Mouse (Mus musculus): ENCODE data around the gene Cttnbp2nl.

The Cttnbp2nl gene

GRCm38 (mm10) chr3:105058627-105059513 is 5.9 kb upstream of the Cttnbp2nl start:
- DNase-seq (ENCODE audit: low spot score in 2 of 2) = peak; percentile 88 to 90

GRCm38 (mm10) chr3:105055666-105056065 is 2.7 kb upstream of the Cttnbp2nl start:
- no peak for DNase-seq (ENCODE audit: low spot score in 2 of 2)

DNA sequence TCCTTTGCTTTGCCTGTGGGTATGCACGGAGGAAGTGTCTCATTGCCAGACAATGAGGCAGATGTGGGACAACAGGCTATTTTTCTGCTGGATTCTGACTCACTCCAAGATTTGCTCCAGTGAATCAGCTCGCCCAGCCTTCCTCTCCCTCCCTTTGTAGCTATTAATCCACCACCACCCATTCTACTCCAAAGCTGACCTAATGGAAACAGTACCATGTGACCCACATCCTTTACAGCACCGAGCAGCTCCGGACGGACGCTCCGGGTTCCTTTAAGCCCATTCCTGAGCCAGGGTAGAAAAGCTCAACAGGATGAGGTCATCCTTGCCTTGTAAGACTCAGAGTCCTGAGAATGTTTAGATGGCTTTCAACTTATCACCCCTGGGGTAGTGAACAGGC is 2.0 kb upstream of the Cttnbp2nl start:
- DNase-seq (ENCODE audit: low spot score in 2 of 2) = no peak

- DNase-seq (ENCODE audit: low spot score in 2 of 2) = no peak
These were observed 704 bp upstream of the Cttnbp2nl start for GRCm38 (mm10) chr3:105053698-105054001.

DNA sequence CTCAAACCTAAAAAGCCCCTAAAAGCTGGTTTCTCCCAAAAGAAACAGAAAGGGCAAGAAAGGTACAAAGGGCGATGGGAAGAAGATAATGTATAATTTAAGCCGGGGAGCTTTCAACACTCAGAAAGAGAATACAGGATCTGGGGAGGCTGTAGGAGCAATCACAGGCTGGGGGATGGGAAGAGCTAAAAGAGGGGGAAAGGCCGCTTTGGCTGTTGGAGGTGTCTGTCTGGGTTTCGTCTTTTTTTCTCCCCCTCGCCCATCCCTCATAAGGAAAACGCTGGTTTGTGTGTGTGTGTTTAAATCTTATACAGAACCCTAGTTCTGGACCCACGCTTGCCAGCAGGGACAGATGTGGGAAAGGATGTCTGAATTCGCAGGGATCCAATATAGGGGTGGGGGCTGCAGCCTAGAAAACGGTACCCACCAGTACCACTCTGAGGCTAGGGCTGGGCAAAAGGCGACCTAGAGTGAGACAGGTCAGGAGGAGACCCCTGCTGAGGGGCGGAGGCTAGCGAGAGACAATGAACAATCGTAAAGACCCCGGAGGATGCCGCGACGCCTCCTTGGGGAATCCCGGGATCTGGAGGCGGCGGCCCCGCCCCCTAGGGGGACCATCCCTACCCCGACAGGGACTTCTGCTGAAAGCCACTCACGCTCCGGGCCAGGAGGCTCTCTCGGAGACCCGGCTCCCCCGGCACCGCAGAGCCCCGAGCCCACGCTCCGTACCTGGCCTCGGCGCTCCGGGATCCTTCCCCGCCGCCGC is 592 bp downstream of the Cttnbp2nl start:
- DNase-seq (ENCODE audit: low spot score in 2 of 2) = no peak

- DNase-seq (ENCODE audit: low spot score in 2 of 2) = no peak
These were observed 1.8 kb downstream of the Cttnbp2nl start for GRCm38 (mm10) chr3:105051103-105051502.

- no peak for DNase-seq (ENCODE audit: low spot score in 2 of 2)
These were observed 3.1 kb downstream of the Cttnbp2nl start for GRCm38 (mm10) chr3:105049848-105050247.

DNA sequence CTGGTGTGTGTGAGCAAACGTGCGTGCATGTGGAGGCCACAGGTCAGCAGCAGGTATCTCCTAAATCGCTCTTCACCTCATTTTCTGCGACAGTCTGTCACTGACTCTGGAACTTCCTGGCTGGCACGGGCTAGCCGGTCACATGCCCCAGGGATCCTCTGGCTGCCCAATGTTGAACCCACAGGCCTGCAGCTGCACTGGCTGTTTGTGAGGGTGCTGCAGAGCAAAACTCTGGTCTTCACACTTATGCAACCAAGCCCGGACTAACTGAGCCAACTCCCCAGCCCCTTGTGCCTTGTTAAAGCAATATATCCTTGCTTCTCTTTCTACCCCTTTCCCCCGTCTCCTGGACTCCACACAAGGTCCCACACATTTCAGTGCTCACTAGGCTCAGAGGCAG is 5.3 kb downstream of the Cttnbp2nl start:
- DNase-seq (ENCODE audit: low spot score in 2 of 2) = peak in 1 of 2 experiments; percentile 28

- no peak for DNase-seq (ENCODE audit: low spot score in 2 of 2)
These were observed 6.1 kb downstream of the Cttnbp2nl start for GRCm38 (mm10) chr3:105046870-105047269.

DNA sequence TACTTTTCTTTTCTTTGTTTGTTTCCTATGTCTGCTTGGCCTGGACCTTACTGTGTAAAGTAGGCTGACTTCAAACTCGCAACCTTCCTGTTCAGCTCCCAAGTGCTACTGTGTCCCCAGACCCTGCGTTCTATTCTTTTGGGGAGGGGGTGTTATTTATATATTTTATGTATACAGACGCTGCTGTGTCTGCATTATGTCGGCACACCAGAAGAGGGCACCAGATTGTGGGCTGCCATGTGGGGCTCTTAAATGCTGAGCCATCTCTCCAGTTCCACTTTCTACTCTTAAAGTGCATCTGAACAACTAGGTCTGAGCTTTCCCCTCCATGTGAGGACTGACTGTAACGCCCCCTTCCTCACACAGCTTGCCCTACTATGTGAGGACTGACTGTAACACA is 9.2 kb downstream of the Cttnbp2nl start:
- no peak for DNase-seq (ENCODE audit: low spot score in 2 of 2)

- DNase-seq (ENCODE audit: low spot score in 2 of 2) = no peak
These were observed 11.8 kb downstream of the Cttnbp2nl start for GRCm38 (mm10) chr3:105040983-105041625.

GRCm38 (mm10) chr3:105040002-105040401 is 12.9 kb downstream of the Cttnbp2nl start:
- no peak for DNase-seq (ENCODE audit: low spot score in 2 of 2)

DNA sequence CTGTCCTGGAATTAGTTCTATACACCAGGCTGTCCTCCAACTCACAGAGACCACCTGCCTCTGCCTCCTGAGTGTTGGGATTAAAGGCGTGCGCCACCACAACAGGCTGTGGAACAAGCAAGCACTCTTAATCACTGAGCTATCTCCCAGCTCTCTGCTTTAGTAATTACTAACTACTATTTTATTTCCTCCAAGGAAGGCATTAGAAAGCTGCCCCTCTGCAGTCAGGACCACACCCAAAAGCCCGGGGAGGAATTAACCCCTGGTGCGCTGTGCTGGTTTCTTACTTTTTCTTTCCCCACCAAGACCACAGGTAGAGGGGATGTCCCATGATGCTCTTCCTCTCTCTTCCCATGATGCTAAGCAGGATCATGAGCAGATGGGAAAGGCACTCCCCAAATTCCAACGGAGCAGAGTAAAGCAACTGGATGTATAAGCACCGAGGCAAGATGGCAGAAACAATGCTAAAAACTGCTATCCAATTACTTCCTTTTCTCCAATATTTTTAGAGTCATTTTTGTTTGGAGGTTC is 15.6 kb downstream of the Cttnbp2nl start:
- no peak for DNase-seq (ENCODE audit: low spot score in 2 of 2)

GRCm38 (mm10) chr3:105036281-105036847 is 16.6 kb downstream of the Cttnbp2nl start:
- no peak for DNase-seq (ENCODE audit: low spot score in 2 of 2)

DNA sequence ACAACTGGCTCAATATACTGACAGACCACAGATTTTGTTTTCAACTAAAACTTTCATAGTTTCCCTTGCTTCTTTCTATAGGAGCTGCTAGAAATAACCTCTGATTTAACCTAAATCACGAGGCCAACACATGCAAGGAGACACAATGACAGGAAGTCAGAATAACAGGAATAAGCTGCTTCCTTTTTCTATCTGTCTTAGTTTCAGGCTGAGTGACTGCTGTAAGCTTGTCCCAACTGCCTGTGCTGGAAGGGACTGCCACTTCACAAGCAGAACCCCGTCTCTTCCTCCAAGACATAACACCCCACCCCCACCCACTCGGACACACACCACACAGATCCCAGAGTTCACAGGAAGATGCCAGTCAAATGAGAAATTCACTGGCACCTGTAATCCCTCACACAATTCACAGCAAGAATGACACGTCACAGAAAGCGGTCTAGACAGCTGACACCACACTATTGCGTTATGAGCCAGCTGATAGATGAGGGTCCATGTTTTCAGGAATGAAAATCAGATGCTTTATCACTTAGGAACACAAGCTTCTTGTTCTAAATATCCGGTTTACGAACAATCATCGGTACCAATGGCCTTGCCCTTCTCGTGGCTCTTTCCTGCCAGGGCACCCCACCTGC is 29.5 kb downstream of the Cttnbp2nl start:
- no peak for DNase-seq (ENCODE audit: low spot score in 2 of 2)

DNA sequence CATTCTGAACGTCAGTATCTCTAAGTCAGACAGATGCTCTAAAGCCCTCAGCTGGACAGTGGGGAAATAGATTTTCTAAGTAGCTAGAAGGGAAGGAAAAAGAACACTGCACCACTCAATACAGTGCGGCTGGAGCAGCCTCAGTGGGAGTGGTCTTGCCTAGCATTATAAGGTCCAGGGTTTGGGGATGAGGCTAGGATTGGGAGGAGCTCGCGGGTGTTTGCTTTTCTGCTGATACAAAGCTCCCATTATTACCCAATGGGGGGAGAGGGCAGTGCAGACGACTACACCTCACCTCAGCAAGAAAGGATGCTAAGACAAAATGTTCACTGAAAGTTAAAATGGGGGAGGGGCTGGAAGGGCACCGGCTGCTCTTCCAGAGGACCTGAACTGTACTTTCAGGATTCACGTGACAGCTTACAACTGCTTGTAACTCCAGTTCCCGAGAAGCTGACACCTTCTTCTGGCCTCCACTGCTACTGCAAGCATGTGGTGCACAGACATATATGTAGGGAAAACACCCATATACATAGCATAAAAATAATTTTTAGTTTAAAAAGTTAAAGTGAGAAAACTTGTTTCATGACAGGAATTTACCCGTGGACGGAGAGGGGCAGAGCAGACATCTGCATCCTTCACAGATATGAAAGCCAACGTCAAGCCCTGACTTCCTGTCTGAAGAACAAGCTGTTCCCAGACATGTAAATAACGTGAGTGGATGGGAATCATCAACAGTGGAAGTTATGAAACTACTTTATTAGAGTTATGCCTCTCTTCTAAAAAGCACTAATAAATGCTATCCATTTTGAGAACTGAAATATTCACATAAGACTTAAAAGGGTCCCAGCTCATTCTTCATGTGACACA is 32.9 kb downstream of the Cttnbp2nl start:
- no peak for DNase-seq (ENCODE audit: low spot score in 2 of 2)

DNA sequence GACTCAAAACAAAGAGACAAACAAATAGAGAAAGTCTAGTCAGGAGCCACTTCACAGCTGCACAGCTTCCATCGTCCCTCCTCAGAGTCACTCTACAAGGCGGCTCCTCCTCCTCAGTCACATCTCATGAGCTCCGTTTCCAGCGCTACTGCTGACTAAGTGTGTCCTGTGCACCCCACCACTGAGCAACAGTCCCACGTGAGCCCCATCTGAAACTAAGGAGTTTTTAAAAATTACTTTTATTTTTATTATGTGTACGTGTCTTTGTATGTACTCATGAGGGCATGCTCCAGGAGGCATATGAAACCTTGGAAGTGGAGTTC is 34.2 kb downstream of the Cttnbp2nl start:
- DNase-seq (ENCODE audit: low spot score in 2 of 2) = no peak

DNA sequence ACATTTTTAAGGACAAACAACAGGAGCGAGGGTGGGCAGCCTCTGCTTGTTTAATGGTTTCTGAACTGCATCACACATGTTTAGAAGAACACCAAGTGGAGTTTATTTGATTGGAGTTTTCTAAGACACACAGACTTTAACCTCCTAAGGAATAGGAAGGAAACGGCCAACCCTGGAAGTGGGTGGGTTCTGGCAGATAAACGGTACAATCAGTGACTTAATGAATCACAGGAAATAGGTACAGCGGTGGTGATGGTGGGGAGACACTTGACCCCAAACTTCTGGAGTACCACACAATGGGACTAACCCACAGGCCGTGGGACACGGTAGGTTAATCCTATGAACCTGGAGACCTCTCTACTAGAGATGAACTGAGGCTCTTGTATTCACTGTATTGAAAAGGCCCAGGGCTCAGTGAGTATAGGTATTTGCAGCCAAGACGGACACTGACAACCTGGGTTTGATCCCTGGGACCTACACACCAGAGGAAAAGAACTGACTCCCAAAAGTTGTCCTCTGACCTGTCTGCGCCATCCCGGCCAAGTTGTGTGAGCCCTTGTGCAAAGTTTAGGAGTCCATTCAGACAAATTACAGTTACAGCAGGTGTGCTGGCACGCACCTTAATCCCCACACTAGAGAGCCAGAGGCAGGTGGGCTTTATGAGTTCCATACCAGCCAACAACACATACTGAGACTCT is 34.7 kb downstream of the Cttnbp2nl start:
- DNase-seq (ENCODE audit: low spot score in 2 of 2) = no peak

DNA sequence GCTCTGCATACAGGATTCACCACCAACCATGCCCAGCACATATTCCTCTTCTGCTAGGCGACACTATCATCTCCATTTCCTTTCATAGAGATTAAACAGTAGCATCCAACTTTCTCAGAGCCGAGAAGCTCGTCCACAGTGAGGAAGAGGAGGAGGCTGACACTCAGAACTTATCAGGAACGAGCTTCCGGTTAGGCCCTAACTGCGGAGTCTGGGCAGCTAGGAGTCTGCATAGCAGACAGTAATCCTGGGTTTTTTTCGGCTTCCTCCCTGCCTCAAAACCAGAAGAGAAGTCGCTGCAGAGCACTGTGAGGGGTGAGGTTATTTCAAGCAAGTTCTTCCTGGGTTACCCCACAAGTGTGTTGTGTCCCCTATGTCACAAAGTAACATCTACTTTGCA is 35.6 kb downstream of the Cttnbp2nl start:
- no peak for DNase-seq (ENCODE audit: low spot score in 2 of 2)

- DNase-seq (ENCODE audit: low spot score in 2 of 2) = no peak
These were observed 36.7 kb downstream of the Cttnbp2nl start for GRCm38 (mm10) chr3:105016204-105016603.
